Mouse (Mus musculus): ENCODE data around the gene Mars2.

GRCm38 (mm10) chr1:55213475-55213874 lies 23.5 kb upstream of the Mars2 start:
- TF ChIP-seq CTCF (IDR thresholded peaks at IDR 0.05; ENCODE audit: borderline replicate concordance, extremely low read depth, insufficient read depth, insufficient read length) (no peak), POLR2A (IDR thresholded peaks at IDR 0.05; ENCODE audit: borderline replicate concordance, extremely low read depth, insufficient read depth, insufficient read length, poor library complexity, severe bottlenecking) (no peak)

Data from brain, embryonic 14.5 days (tissue).